Mouse (Mus musculus): ENCODE results near the gene Pparg. TPM values are rescaled to one million over a fixed set of nuclear protein-coding genes. Genes with fewer than 3 reads are reported as not detected.

The Pparg gene
- total RNA-seq, 2 experiments from 2014 or later, result 2.7 to 6.5 TPM

Other genes with a start within 250 kb of the Pparg start
- gene Syn2, start 226.0 kb upstream of the Pparg start, total RNA-seq (2015), result not detected in 2 replicates
- gene Syn2, start 226.0 kb upstream of the Pparg start, total RNA-seq (2017), result not detected in 2 replicates
- gene Gm17482, start 133.6 kb upstream of the Pparg start, total RNA-seq (2015), result not detected in 2 replicates
- not detected in 2 replicates for gene Gm17482, start 133.6 kb upstream of the Pparg start, total RNA-seq (2017)
- 0.02 TPM in 1 of 2 replicates, not detected in the other for gene Timp4, start 108.7 kb upstream of the Pparg start, total RNA-seq (2015)
- not detected in 2 replicates for gene Timp4, start 108.7 kb upstream of the Pparg start, total RNA-seq (2017)
- 2.9 and 3.0 TPM in 2 replicates for gene Tsen2, start 183.7 kb downstream of the Pparg start, total RNA-seq (2015)
- 3.4 and 8.7 TPM in 2 replicates for gene Tsen2, start 183.7 kb downstream of the Pparg start, total RNA-seq (2017)
- gene Mkrn2os, start 231.6 kb downstream of the Pparg start, total RNA-seq (2015), result not detected in 2 replicates
- not detected in 2 replicates for gene Mkrn2os, start 231.6 kb downstream of the Pparg start, total RNA-seq (2017)
- 5.4 and 8.7 TPM in 2 replicates for gene Mkrn2, start 241.0 kb downstream of the Pparg start, total RNA-seq (2015)
- 22.7 and 22.8 TPM in 2 replicates for gene Mkrn2, start 241.0 kb downstream of the Pparg start, total RNA-seq (2017)